Mouse (Mus musculus) layer of hippocampus, adult 2 months (tissue): ENCODE data around the gene Gldc. TPM values are rescaled to one million over a fixed set of nuclear protein-coding genes. Genes with fewer than 3 reads are reported as not detected.

ENCODE experiments used
- DNase-seq, 2 experiments: peaks; one replicate each; pipeline ENCODE4 v3.0.0; 2022; ENCODE audit warnings: low spot score in 2 of 2
- H3K27ac ChIP-seq: fragments of 200-600 bp; 2 replicates; pipeline ENCODE4 v1.8.1; 2022
- H3K4me3 ChIP-seq: fragments of 200-600 bp; 2 replicates; pipeline ENCODE4 v1.8.1; 2022; ENCODE audit warnings: mild to moderate bottlenecking
- CTCF ChIP-seq: fragments of 200-600 bp; conservative IDR thresholded peaks from 2 replicates; pipeline ENCODE4 v1.8.1; 2022; ENCODE audit warnings: antibody characterized with exemption, mild to moderate bottlenecking, moderate library complexity
- total RNA-seq, 2 experiments: library from RNA; stranded (reverse); gene quantifications; 2 replicates each; pipeline ENCODE4 v1.2.3; 2021

Gene Gldc
- total RNA-seq, 2 experiments from 2014 or later = 35.9 to 37.1 TPM

GRCm38 (mm10) chr19:30112961-30113688, 62.1 kb downstream of the Gldc start:
- no peak for TF ChIP-seq CTCF
- peak overlapping the region; percentile 64; the same call in 1 of the 2 replicates for H3K27ac ChIP-seq
- DNase-seq = no peak
- H3K4me3 ChIP-seq = no peak overlapping the region

GRCm38 (mm10) chr19:30111421-30111820, 63.8 kb downstream of the Gldc start:
- no peak overlapping the region for H3K27ac ChIP-seq
- no peak for TF ChIP-seq CTCF
- no peak for DNase-seq
- no peak overlapping the region for H3K4me3 ChIP-seq

GRCm38 (mm10) chr19:30109122-30109521, 66.1 kb downstream of the Gldc start:
- H3K4me3 ChIP-seq = no peak overlapping the region
- DNase-seq = no peak
- no peak for TF ChIP-seq CTCF
- peak overlapping the region; percentile 11; the same call in 1 of the 2 replicates for H3K27ac ChIP-seq

DNA sequence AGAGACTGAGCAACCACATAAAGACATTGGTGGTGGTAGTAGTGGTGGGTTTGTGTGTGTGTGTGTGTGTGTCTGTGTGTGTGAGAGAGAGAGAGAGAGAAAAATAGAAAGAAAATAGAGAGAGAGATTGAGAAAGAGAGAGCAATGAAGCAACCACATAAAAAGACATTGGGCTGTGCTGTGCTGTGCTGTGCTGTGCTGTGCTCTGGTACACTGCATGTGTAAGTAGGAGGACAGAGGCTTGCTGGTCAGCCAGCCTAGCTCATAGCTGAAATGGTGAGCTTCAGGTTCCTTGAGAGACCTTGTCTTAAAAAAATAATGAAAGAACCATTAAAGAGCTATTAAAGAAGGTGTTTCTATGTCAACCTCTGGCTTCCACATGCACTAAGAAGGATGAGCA, 66.6 kb downstream of the Gldc start:
- H3K27ac ChIP-seq = peak overlapping the region; percentile 11; the same call in 1 of the 2 replicates
- DNase-seq = no peak
- no peak overlapping the region for H3K4me3 ChIP-seq
- TF ChIP-seq CTCF = no peak

- no peak for DNase-seq
- peak overlapping the region; percentile 50; the same call in 1 of the 2 replicates for H3K27ac ChIP-seq
- no peak for TF ChIP-seq CTCF
Measured at GRCm38 (mm10) chr19:30107221-30107845, 67.9 kb downstream of the Gldc start.

GRCm38 (mm10) chr19:30105045-30105842, 70.0 kb downstream of the Gldc start:
- Histone ChIP-seq H3K27ac (no peak overlapping the region), H3K4me3 (no peak overlapping the region)
- DNase-seq = no peak
- TF ChIP-seq CTCF = no peak

More at GRCm38 (mm10) chr19:30107221-30107845, 67.9 kb downstream of the Gldc start:
- no peak overlapping the region for H3K4me3 ChIP-seq

GRCm38 (mm10) chr19:30102620-30103019, 72.6 kb downstream of the Gldc start:
- no peak for DNase-seq
- H3K4me3 ChIP-seq = no peak overlapping the region
- no peak overlapping the region for H3K27ac ChIP-seq
- TF ChIP-seq CTCF = no peak

DNA sequence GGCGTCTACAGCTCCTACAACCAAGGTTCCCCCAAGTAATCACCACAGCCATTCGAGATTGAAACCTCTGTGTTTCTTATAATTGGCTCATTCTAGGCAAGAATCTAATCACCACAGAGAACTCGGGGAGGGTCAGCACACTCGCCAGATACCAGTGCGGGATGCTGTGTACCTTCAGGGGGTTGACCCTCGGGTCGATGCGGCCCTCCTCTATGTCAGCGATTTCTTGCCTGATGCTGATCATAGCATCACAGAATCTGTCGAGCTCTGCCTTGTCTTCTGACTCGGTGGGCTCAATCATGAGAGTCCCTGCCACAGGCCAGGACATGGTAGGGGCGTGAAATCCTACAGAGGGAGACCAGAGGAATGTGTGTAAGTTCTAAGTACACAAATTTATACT, 74.7 kb downstream of the Gldc start:
- Histone ChIP-seq H3K27ac (no peak overlapping the region), H3K4me3 (no peak overlapping the region)
- TF ChIP-seq CTCF = no peak
- DNase-seq = no peak

DNA sequence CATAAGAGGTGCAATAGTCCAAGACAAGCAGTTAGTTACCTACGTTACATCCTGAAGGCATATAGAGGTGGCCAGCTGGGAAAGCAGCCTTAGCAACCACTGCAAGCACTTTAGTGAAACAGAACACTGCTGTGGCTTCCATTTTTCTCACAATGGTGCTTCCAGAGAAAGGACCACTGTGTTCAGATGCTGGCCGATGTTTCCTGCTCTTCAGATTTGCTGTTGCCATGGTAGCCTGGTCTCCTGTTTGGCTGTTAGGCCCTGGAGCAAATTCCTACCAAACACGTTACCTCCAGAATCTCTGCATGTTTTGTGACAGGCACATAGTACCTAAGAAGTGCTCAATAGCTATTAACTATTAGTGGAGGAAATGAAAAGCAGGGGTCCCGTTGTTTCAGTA, 78.2 kb downstream of the Gldc start:
- Histone ChIP-seq H3K27ac (peak overlapping the region; percentile 63), H3K4me3 (no peak overlapping the region)
- DNase-seq = no peak
- TF ChIP-seq CTCF = no peak

- H3K4me3 ChIP-seq = no peak overlapping the region
- H3K27ac ChIP-seq = peak overlapping the region; percentile 63
- no peak for DNase-seq
- TF ChIP-seq CTCF = no peak
Measured at GRCm38 (mm10) chr19:30096186-30096585, 79.0 kb downstream of the Gldc start.

- peak overlapping the region; percentile 65 for H3K27ac ChIP-seq
- no peak for DNase-seq
- no peak overlapping the region for H3K4me3 ChIP-seq
- no peak for TF ChIP-seq CTCF
Measured at GRCm38 (mm10) chr19:30091644-30092295, 83.5 kb downstream of the Gldc start.

DNA sequence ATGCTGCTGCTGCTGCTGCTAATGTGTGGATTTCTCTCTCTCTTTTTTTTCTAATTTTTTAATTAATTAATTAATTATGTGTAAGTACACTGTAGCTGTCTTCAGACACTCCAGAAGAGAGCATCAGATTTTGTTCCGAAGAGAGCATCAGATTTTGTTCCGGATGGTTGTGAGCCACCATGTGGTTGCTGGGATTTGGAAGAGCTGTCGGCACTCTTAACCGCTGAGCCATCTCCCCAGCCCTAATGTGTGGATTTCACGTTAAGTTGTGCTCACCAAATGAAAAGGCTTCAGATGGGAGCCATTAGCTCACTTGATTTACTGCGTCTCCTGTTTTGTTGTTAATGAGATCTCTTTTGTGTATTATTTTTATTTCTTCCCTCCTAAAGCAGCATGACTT, 85.1 kb downstream of the Gldc start:
- DNase-seq = no peak
- no peak overlapping the region for H3K4me3 ChIP-seq
- no peak overlapping the region for H3K27ac ChIP-seq
- 0 out of 2 replicates have a peak, but pooled peaks have one; percentile 5 for TF ChIP-seq CTCF
